Mouse (Mus musculus): ENCODE data around the gene Nfat5. TPM values are rescaled to one million over a fixed set of nuclear protein-coding genes. Genes with fewer than 3 reads are reported as not detected.

Nfat5 gene
- 11.4 and 22.6 TPM in 2 replicates for polyA plus RNA-seq (2015; fragmentation: Nextera tagmentation; extraction: Ambion mirVana)

GRCm38 (mm10) chr8:107292928-107293601, at the start of gene Nfat5:
Gene Nfat5, plus strand, starts transcription at chr8:107293470.

DNA sequence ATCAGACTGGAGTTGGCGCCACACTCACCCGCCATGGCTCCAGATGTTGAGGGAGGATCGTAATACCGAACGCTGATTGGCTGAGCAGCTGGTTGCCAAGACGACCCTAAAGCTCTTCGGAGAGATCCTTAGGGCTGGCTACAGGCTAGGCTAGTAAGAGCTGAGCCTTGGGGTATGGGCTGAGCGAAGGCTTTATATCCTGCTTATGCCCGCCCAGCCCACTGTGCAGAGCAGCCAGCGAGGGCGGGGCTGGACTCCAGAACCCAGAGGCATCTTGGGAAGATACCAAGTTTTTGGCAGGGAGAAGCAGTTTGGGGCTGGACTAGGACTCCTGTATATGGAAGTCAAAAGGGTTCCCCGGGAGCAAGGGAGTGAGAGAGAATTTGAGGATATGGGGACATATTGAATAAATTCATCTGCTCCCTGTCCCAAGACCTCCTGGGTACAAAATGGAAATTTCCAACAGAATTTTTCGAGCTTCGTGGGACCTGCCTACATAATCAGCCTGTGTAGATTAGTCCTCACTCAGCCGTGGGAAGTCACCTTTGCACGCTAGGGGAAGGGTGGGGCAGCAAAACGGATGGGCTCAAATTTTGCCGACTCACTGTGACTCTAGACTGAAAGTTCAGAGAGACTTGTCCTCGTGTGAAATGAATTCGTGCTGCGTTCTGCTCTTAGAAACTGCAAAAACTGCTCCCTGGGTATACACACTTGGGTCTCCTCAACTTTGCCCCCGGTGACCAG, 109.9 kb downstream of the Nfat5 start, which contains the start of gene Nqo1:
Gene Nqo1 (minus strand): TSS at position 169 of the 744 bp plus-strand sequence.

GRCm38 (mm10) chr8:107424597-107425229, 131.4 kb downstream of the Nfat5 start, which contains the start of gene Nob1:
Gene Nob1, minus strand, starts transcription at chr8:107425051.

Other genes starting within 250 kb of the Nfat5 start
- 36.7 and 47.2 TPM in 2 replicates for gene Pdf, start 244.9 kb upstream of the Nfat5 start, polyA plus RNA-seq (2015; fragmentation: Nextera tagmentation; extraction: Ambion mirVana)
- 26.9 and 38.4 TPM in 2 replicates for gene Cog8, start 236.8 kb upstream of the Nfat5 start, polyA plus RNA-seq (2015; fragmentation: Nextera tagmentation; extraction: Ambion mirVana)
- gene Nip7, start 236.6 kb upstream of the Nfat5 start, polyA plus RNA-seq (2015; fragmentation: Nextera tagmentation; extraction: Ambion mirVana): 89.6 and 137 TPM in 2 replicates
- 0.58 and 1.5 TPM in 2 replicates for gene Tmed6, start 227.8 kb upstream of the Nfat5 start, polyA plus RNA-seq (2015; fragmentation: Nextera tagmentation; extraction: Ambion mirVana)
- 10.5 and 15.8 TPM in 2 replicates for gene Terf2, start 196.9 kb upstream of the Nfat5 start, polyA plus RNA-seq (2015; fragmentation: Nextera tagmentation; extraction: Ambion mirVana)
- 76.9 and 162 TPM in 2 replicates for gene Cyb5b, start 142.8 kb upstream of the Nfat5 start, polyA plus RNA-seq (2015; fragmentation: Nextera tagmentation; extraction: Ambion mirVana)
- 14.2 and 17.3 TPM in 2 replicates for gene Nqo1, start 109.7 kb downstream of the Nfat5 start, polyA plus RNA-seq (2015; fragmentation: Nextera tagmentation; extraction: Ambion mirVana)
- 40.6 and 48.1 TPM in 2 replicates for gene Nob1, start 131.6 kb downstream of the Nfat5 start, polyA plus RNA-seq (2015; fragmentation: Nextera tagmentation; extraction: Ambion mirVana)
- 18.4 and 24.2 TPM in 2 replicates for gene Wwp2, start 142.9 kb downstream of the Nfat5 start, polyA plus RNA-seq (2015; fragmentation: Nextera tagmentation; extraction: Ambion mirVana)